Mouse (Mus musculus) granulocyte monocyte progenitor cell, adult 5-6 weeks (primary cell): Measurements from ENCODE around the gene Dpp6. TPM values are rescaled to one million over a fixed set of nuclear protein-coding genes. Genes with fewer than 3 reads are reported as not detected.
"Not testable (repeated sequence)": the region's sequence is repeated elsewhere in the genome, so short reads cannot be mapped to it uniquely, and the experiment has no call there.

Source experiments
- ATAC-seq: replicated peaks from 2 replicates; pipeline ENCODE4 v1.8.0; 2016; ENCODE audit warnings: mild to moderate bottlenecking, moderate TSS enrichment, inconsistent platforms; ENCODE audit not compliant: poor library complexity, severe bottlenecking
- total RNA-seq, 2 experiments: library from RNA; stranded (forward) in 1 of 2; stranded (reverse) in 1 of 2; fragments of 200-712, 200-1000 nt in 1 of 2; fragments of >200 nt in 1 of 2; fragmentation: Nextera tagmentation in 1 of 2; gene quantifications; 2 replicates each; pipeline ENCODE4 v1.2.3; 2014 to 2017

The Dpp6 gene
- total RNA-seq, 2 experiments from 2014 or later = not detected

GRCm38 (mm10) chr5:27426200-27426599 lies 609.2 kb downstream of the Dpp6 start:
- ATAC-seq = no peak

- ATAC-seq = no peak
Measured at GRCm38 (mm10) chr5:27433584-27433983, 616.6 kb downstream of the Dpp6 start.

GRCm38 (mm10) chr5:27453201-27453845 lies 636.3 kb downstream of the Dpp6 start:
- ATAC-seq = no peak

DNA sequence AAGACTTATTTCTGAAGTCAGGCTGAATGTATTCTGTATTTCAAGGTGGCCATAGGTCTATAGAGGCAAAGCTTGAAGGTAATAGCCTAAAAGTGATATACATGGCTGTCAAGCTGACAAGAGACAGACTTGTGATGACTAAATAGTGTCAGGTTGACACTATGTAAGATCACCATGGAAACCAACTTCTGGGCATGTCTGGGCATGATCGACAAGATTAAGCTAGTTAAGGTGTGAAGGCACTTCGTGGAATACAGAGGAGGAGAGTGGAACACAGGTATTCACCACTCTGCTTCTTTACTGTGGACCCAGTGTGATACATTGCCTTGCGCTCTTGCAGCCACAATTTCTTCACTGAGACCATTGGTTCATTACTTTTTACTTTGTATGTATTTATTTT lies 637.4 kb downstream of the Dpp6 start:
- no peak for ATAC-seq

DNA sequence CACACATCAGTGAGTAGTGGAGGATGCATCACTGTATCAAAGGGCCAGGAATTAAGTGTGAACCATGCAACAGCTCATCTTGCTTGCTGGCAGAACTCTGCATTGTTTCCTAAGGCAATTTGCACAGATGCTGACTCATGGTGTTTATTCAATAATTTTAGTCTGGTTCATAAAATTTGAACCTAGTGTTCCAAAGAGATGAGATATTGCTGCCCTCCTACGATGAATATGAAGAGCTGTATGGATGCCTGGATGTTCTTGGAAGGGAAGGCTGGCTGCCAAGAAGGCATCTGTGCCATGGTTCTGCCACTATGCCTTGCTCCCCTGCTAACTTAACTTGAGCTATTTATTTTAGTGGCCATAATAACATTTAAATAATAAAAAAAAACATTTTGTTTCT lies 640.0 kb downstream of the Dpp6 start:
- no peak for ATAC-seq

DNA sequence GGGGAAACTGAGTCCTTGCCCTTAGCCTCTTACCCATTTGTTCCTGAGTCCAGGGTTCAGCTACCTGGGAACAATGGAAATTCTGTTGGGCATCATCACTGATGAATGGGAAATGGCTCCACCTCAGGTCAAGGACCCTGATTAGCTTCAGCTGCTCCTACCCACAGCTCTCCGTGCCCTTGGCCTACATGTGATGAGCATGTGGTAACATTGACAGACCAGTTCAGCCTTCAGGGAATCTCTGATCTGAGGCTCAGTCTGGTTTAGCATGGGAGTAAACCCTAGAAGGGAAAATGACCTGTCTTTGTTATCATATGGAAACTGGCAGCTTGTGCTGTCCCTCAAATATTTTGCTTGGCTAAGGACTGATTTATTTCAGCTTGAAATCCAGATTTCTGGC lies 640.7 kb downstream of the Dpp6 start:
- no peak for ATAC-seq

- ATAC-seq = no peak
Measured at GRCm38 (mm10) chr5:27474964-27475465, 658.0 kb downstream of the Dpp6 start.

GRCm38 (mm10) chr5:27481706-27482105 lies 664.7 kb downstream of the Dpp6 start:
- ATAC-seq = no peak

DNA sequence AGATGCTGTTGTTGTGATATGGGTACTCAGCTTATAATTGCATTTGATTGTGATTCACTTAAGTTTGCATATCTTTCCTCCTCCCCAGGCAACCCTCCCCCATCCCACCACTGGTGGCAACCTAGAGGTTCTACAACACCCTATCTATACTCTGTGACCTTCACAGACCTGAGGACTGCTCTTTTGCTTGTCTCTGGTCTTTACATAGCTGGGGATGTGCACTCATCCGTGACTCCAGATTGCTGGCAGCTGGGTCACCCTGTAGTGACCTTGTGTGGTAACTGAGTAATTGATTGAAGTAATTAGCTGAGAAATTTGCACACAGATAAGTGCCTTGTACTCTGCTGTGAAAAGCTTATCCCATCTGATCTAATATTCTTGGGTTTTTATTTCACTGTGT lies 669.1 kb downstream of the Dpp6 start:
- ATAC-seq = no peak

GRCm38 (mm10) chr5:27490942-27491341 lies 673.9 kb downstream of the Dpp6 start:
- ATAC-seq = no peak

DNA sequence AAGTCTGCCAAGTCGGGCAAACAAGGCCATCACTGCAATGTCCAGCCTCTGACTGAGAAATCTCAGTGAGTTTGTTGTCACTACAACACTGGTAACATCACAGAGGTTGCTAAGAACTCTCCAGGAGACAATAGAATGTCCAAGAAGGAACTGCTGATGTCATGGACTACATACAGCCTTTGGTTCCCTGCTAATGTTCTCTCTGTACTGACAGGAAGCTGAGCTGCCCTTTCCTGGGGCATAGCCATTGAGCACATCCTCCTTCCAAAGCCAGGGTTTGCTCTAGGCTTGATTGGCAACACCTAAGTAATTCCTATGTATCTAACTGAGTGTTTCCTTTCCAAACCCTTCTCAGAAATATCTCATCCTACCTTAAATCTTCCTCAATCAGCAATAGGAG lies 684.3 kb downstream of the Dpp6 start, which contains the start of gene Speer4b:
Gene Speer4b (minus strand): TSS at position 101 of the 400 bp plus-strand sequence.
- not testable (repeated sequence) for ATAC-seq

GRCm38 (mm10) chr5:27518716-27519115 lies 701.7 kb downstream of the Dpp6 start:
- no peak for ATAC-seq

DNA sequence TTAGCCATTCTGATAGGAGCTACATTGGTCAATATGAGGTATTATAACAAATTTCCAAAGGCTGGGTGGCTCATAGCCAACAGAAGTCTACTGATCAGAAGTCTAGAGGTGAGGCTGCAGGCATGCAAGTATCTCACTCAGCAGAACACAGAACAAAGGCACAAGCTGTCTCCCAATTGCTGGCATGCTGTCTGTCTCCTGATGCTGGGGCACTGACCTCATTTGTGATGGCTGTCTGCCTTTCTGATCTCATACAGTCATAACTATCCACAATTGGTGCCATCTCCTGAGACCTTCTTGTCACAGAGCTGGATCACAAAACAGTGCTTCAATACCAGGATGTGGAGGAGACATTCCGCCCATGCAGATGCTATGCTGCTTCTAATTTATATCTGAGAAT lies 709.9 kb downstream of the Dpp6 start:
- no peak for ATAC-seq

DNA sequence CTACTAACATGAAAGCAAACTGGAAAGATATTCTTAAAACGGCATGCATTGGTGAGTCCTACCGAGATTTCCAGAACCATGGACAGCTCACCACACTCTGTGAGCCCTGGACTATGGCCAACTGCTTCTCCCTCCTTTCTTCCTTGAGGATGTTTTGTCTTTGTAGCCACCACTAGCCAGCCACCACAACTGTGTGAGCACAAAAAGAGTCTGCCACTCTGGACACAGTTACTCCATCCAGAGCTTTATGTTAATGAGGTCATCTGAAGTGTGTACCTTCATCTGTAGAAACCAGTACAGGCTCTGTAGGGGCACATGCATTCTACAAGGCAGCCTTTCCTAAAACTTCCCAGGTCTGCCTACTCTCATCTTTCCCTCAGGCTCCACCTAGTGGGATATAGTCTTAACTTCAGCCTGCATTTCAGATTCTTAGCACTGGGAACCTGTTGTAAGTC lies 727.8 kb downstream of the Dpp6 start:
- ATAC-seq = no peak

DNA sequence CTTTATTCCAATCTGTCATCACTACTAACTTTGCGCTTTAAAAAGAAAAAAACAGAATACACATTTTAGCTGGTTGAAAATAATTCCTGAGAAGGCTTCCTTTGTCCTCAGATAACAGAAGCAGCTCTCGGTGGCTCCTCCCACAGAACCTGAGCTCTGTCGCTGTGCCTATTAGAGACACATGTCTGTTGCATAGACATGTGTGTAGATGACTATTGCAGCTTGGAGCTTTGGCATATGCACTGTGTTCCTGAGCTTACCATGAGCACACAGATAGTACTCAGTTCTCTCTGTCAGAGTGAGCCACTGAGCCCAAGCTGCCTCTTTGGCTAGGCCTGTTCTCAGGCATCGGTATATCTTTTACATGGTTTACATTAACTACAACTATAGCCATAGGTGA lies 732.3 kb downstream of the Dpp6 start:
- no peak for ATAC-seq

DNA sequence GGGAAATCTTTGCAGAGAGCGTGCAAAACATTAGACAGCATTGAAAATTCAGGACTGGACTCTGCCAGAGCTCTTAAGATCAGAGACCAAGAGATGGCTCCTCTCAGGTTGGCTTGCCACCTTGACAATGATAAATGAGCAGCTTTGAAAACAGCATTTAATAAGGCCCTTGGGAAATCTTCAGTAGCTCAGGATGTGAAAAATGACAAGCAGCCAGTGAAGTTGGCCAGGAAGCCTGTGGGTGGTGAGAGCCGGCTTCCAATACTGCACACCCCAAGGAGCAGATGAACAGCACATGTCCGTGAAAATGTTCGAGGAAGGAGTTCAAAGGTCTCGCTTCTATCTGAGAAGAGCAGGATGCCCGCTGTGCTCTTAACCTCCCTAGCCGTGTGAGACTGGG lies 748.7 kb downstream of the Dpp6 start:
- no peak for ATAC-seq

GRCm38 (mm10) chr5:27587970-27588758 lies 771.2 kb downstream of the Dpp6 start:
- ATAC-seq = no peak

DNA sequence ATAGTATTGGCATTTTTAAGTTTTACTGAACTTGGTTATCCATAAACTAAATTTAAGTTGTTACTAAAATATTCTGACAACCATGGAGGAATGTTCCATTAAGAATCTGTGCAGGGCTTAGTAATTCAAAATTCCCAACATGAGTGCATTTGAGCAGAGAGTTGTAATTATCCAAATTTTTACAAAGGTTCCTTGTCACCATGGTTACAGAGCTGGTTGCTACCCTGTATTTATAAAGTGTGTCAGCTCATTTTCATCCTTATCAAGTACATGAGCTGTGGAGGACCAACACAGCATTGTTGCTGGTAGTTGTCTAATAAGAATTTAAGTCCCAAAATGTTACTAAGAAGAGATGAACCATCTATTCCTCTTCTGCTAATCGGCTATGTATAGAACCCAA lies 787.1 kb downstream of the Dpp6 start:
- ATAC-seq = no peak

GRCm38 (mm10) chr5:27615769-27616168 lies 798.8 kb downstream of the Dpp6 start:
- no peak; the same call in 1 of the 2 replicates for ATAC-seq

- ATAC-seq = no peak
Measured at GRCm38 (mm10) chr5:27621811-27622210, 804.8 kb downstream of the Dpp6 start.

GRCm38 (mm10) chr5:27623876-27624275 lies 806.9 kb downstream of the Dpp6 start:
- no peak for ATAC-seq

DNA sequence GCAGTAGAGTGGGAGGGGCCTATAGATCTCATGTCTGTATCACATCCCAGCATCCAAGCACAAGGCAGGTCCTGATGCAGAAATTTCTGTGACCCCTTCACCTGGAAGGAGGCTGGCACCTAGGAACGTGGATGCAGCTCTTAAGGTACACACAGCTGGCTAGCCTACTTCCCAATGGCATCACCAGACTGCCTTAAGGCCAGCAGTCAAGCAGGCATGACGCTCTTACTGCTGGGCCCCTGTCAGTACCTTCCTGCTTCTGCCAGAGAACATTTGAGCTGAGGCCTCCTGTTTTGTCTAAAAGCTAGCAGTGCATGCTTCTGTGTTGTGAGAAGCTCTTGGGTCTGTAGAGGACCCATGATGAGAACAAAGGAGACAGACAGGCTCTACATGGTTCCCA lies 815.1 kb downstream of the Dpp6 start:
- ATAC-seq = no peak
